Mouse (Mus musculus) lung, embryonic 16.5 days (tissue): ENCODE results near the gene Cyp2j6. TPM values are rescaled to one million over a fixed set of nuclear protein-coding genes. Genes with fewer than 3 reads are reported as not detected.

Experiments used
- ATAC-seq: fragments of 200-750 bp; cut with Nextera tagmentation; 2 replicates; pipeline ENCODE4 v1.8.0; 2017; ENCODE audit warnings: low read depth, mild to moderate bottlenecking, moderate library complexity
- H3K27ac ChIP-seq: fragments of 300-500 bp; sonication (generic); 2 replicates; pipeline ENCODE4 v1.5.1; 2014; ENCODE audit warnings: mild to moderate bottlenecking, control low read depth, low read length
- H3K27me3 ChIP-seq: fragments of 300-500 bp; sonication (generic); 2 replicates; pipeline ENCODE4 v1.6.1; 2014; ENCODE audit warnings: low read depth, low read length, mixed read lengths; ENCODE audit not compliant: control insufficient read depth, insufficient read depth
- H3K36me3 ChIP-seq: fragments of 300-500 bp; sonication (generic); 2 replicates; pipeline ENCODE4 v1.6.1; 2014; ENCODE audit warnings: low read length; ENCODE audit not compliant: control insufficient read depth, insufficient read depth
- H3K4me1 ChIP-seq: fragments of 300-500 bp; sonication (generic); replicated peaks from 2 replicates; pipeline ENCODE4 v1.6.1; 2014; ENCODE audit warnings: low read length, mixed read lengths; ENCODE audit not compliant: control insufficient read depth, insufficient read depth
- H3K4me2 ChIP-seq: fragments of 300-500 bp; sonication (generic); 2 replicates; pipeline ENCODE4 v1.6.1; 2014; ENCODE audit warnings: low read depth, low read length, control low read depth
- H3K4me3 ChIP-seq: fragments of 300-500 bp; sonication (generic); 2 replicates; pipeline ENCODE4 v1.5.1; 2014; ENCODE audit warnings: mild to moderate bottlenecking, low read length, control low read depth
- H3K9ac ChIP-seq: fragments of 300-500 bp; sonication (generic); 2 replicates; pipeline ENCODE4 v1.6.1; 2014; ENCODE audit warnings: low read length, control low read depth
- H3K9me3 ChIP-seq: fragments of 300-500 bp; sonication (generic); 2 replicates; pipeline ENCODE4 v1.6.1; 2016; ENCODE audit warnings: low read length; ENCODE audit not compliant: control insufficient read depth
- WGBS: fragments of 180-500 bp; shearing (Covaris S2); extraction: QIAGEN DNeasy Blood & Tissue Kit; methylation state at CpG from one replicate; pipeline ENCODE4 v1.1.7; 2014; 5-methylcytosine and 5-hydroxymethylcytosine counted together
- polyA plus RNA-seq: library from polyadenylated mRNA; unstranded; fragments of >200 nt; fragmentation: Nextera tagmentation; extraction: Ambion mirVana; gene quantifications from 2 replicates; pipeline ENCODE4 v1.2.1, GENCODE M21; 2015

Gene Cyp2j6
- polyA plus RNA-seq, 1 experiment from 2014 or later = 7.2 TPM

DNA sequence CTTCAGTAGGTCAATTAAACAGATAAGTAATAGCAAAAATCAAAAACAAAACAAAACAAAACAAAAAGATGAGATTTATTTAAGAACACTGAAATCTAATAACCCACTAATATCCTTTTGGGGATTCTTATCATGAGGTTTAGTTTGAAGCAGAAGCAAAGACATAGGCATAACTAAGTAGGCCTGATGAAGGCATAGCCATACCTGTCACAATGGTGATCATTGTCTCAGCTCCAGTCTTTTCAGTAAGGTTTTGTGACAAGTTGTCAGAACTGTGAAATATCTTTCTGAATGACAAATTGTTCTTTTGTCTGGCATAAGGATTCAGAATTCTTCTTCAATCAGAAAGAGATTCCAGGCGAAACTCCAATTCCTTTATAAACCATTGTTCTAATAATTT, 6.3 kb upstream of the Cyp2j6 start:
- 79% methylated on average over 1 of the region's 1 CpGs for WGBS
- ATAC-seq = no peak
- H3K4me1 ChIP-seq = no peaks in the 10 kb centered on the region
- H3K9ac ChIP-seq = no peak overlapping the region
- H3K27me3 ChIP-seq = no peaks in the 10 kb centered on the region
- no peaks in the 10 kb centered on the region for H3K9me3 ChIP-seq
- no peak overlapping the region for H3K27ac ChIP-seq
- H3K4me2 ChIP-seq = no peak overlapping the region
- no peaks in the 10 kb centered on the region for H3K36me3 ChIP-seq
- no peak overlapping the region for H3K4me3 ChIP-seq

DNA sequence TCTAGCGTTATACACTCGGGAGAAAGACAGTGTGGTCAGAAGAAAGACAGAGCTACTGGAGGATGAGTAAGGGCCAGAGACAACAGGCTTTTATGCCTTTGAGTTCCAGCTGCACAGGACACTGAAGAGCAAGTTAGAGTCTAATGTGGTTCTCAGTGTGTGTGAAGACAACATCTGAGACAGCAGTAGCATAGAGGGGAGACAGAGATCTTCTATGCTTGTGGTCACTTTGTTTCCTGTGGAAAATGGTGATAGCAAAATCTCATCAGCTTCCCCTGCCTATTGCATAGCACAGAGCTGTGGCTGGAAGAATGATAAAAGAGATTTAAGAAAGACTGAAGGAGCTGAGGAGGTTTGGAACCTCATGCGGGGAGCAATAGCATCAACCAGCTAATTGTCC, 1.8 kb downstream of the Cyp2j6 start:
- no peak for ATAC-seq
- H3K36me3 ChIP-seq = no peaks in the 10 kb centered on the region
- H3K9me3 ChIP-seq = no peaks in the 10 kb centered on the region
- H3K9ac ChIP-seq = no peak overlapping the region
- 0 out of 2 replicates have a peak, but pooled peaks cover 2% of the 10 kb centered on the region for H3K4me1 ChIP-seq
- no peak overlapping the region for H3K4me3 ChIP-seq
- H3K27me3 ChIP-seq = no peaks in the 10 kb centered on the region
- no peak overlapping the region for H3K4me2 ChIP-seq
- no peak overlapping the region for H3K27ac ChIP-seq
- 81% methylated on average over 3 of the region's 3 CpGs for WGBS

DNA sequence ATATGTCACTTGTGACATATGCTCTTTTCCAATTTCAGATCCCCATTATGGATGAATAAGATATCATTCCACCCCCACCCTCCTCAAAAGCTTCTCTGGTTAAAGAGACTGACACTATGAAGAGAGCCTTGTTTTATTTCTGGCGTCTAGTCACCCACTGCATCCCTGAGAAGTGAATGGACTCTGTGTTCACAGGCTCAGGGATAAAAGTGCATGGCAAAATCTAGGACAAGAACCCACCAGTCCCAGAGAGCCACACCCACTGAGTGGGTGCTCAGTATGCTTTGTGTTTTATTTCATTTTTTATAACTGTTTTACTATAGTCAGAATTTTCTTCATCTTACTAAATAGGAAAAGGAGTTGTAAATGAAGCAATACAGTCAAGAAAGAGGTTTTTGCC, 7.5 kb downstream of the Cyp2j6 start:
- 69% methylated on average over 1 of the region's 1 CpGs for WGBS
- no peaks in the 10 kb centered on the region for H3K27me3 ChIP-seq
- H3K36me3 ChIP-seq = no peaks in the 10 kb centered on the region
- H3K9me3 ChIP-seq = no peaks in the 10 kb centered on the region
- no peak overlapping the region for H3K27ac ChIP-seq
- no peak for ATAC-seq
- no peak overlapping the region for H3K9ac ChIP-seq
- H3K4me2 ChIP-seq = no peak overlapping the region
- no peaks in the 10 kb centered on the region for H3K4me1 ChIP-seq
- no peak overlapping the region for H3K4me3 ChIP-seq

DNA sequence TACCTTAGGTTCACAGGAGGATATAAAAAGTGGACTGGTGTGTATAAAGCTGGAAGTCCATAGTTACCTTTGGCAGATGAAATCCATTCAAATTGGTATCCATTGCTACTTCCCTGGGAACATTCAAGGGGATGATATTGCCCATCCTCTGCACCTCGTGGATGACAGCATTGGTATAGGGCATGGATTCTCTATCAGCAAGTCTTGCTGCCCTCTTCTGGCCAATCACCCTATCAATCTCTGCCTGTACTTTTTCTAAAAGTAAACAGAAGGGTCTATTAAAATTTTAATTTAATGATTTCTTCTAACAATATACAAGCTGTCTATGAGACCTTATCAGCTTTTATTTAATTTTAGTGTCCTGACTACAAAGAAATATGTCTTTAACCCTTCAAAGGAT, 27.7 kb downstream of the Cyp2j6 start:
- Histone ChIP-seq H3K36me3 (no peaks in the 10 kb centered on the region), H3K9me3 (no peaks in the 10 kb centered on the region), H3K4me2 (no peak overlapping the region), H3K4me1 (no peaks in the 10 kb centered on the region), H3K4me3 (no peak overlapping the region), H3K27ac (no peak overlapping the region), H3K27me3 (no peaks in the 10 kb centered on the region), H3K9ac (no peak overlapping the region)
- 13% methylated on average over 1 of the region's 1 CpGs for WGBS
- ATAC-seq = no peak

DNA sequence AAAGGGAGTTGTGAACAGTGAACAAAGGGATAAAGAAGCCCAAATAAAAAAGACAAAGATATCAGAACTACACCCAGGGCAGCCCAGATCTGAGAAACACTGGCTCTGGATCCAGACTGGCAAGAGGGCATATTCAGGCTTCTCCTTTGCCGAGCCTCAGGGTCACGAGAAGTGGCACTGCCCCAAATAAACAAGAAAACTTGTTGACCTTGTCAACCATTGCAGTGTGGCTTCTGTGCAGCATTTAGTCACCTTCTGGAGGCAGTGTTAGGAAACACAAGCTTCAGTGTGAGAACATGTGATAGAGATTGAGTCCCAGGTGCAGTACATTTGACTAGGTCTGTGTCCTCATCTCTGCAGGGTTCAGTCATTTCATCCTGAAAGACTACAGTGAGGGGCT, 31.2 kb downstream of the Cyp2j6 start:
- no peak overlapping the region for H3K4me3 ChIP-seq
- H3K9ac ChIP-seq = no peak overlapping the region
- ATAC-seq = no peak
- WGBS = 57% methylated on average over 2 of the region's 2 CpGs
- H3K9me3 ChIP-seq = no peaks in the 10 kb centered on the region
- H3K4me1 ChIP-seq = no peaks in the 10 kb centered on the region
- H3K27ac ChIP-seq = no peak overlapping the region
- H3K4me2 ChIP-seq = no peak overlapping the region
- H3K27me3 ChIP-seq = no peaks in the 10 kb centered on the region
- H3K36me3 ChIP-seq = no peaks in the 10 kb centered on the region

DNA sequence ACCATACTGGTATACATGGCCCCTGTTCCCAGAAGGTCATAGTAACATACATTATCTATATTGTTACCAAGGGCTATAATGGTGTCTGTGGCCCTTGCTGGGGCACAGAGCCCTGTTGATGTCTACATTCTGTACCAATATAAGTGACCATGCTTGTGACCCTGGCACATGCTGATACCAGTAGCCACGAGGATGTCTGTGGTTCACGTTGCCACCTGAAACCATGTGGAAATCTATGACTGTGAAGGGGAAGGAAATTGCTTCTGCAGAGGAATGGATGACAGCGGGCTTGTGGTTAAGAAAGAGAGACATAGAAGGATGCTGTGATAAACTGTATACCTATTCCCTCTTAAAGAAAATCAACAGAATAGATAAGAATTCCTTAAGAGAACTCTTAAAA, 43.4 kb downstream of the Cyp2j6 start:
- Histone ChIP-seq H3K4me2 (no peak overlapping the region), H3K4me3 (no peak overlapping the region), H3K4me1 (no peaks in the 10 kb centered on the region), H3K36me3 (no peaks in the 10 kb centered on the region), H3K27me3 (no peaks in the 10 kb centered on the region), H3K9me3 (no peaks in the 10 kb centered on the region), H3K9ac (no peak overlapping the region), H3K27ac (no peak overlapping the region)
- no peak for ATAC-seq
- WGBS = 82% methylated on average over 3 of the region's 3 CpGs

DNA sequence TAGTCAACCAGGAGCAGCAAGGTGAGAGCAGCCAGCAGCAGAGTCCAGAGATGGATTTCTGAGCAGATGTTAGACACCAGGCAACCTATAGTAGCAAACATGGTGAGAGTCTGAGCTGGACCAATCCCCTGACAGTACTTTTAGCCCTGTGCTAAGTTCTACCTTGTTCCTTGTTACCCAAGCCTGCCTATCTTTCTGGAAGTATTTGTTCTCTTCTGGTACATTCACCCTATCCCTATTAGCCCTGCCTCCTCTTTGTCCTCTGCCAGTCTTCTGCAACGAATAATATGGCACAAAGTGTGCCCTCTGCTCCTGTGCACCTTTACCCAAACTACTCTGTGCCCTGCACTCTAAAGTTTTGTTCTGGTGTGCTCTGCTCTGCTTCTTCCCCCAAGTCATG, 46.2 kb downstream of the Cyp2j6 start, which contains the start of gene Cyp2j8:
Cyp2j8 (minus strand) TSS at position 101 of the 400 bp plus-strand sequence.
- H3K4me3 ChIP-seq = no peak within 1 kb of the TSS
- no peaks in the 10 kb centered on the region for H3K36me3 ChIP-seq
- H3K4me2 ChIP-seq = no peak within 1 kb of the TSS
- WGBS = 63% methylated on average over 1 of the region's 1 CpGs
- H3K27ac ChIP-seq = no peak within 1 kb of the TSS
- no peak within 1 kb of the TSS for H3K9ac ChIP-seq
- H3K4me1 ChIP-seq = no peaks in the 10 kb centered on the region
- ATAC-seq = no peak
- H3K27me3 ChIP-seq = no peaks in the 10 kb centered on the region
- no peaks in the 10 kb centered on the region for H3K9me3 ChIP-seq

Other genes starting within 250 kb of the Cyp2j6 start
- not detected in 2 replicates for gene Cyp2j11, start 205.0 kb downstream of the Cyp2j6 start, polyA plus RNA-seq
- gene Cyp2j8, start 46.3 kb downstream of the Cyp2j6 start, polyA plus RNA-seq = not detected in 2 replicates
- gene Cyp2j9, start 37.9 kb upstream of the Cyp2j6 start, polyA plus RNA-seq = 4.2 and 4.4 TPM in 2 replicates
- gene Cyp2j5, start 110.5 kb upstream of the Cyp2j6 start, polyA plus RNA-seq = not detected in 2 replicates
- gene Gm12695, start 231.5 kb upstream of the Cyp2j6 start, polyA plus RNA-seq = 0.43 and 0.50 TPM in 2 replicates